Mouse (Mus musculus) kidney, adult 8-10 months (tissue): ENCODE data around the gene Sbno2.

Experiments used
- DNase-seq, 2 experiments: peaks; one replicate each; pipeline ENCODE4 v3.0.0; 2022

The Sbno2 gene

GRCm38 (mm10) chr10:80141786-80142529 lies 36.6 kb upstream of the Sbno2 start:
- DNase-seq: peak; percentile 96 to 97

GRCm38 (mm10) chr10:80141243-80141642 lies 35.9 kb upstream of the Sbno2 start:
- DNase-seq: peak; percentile 95 to 97

GRCm38 (mm10) chr10:80140666-80141035 lies 35.3 kb upstream of the Sbno2 start, which contains the start of gene Cbarp:
Gene Cbarp (minus strand): TSS chr10:80140835.
- no peak for DNase-seq

GRCm38 (mm10) chr10:80139975-80140665 lies 34.7 kb upstream of the Sbno2 start:
- no peak for DNase-seq

GRCm38 (mm10) chr10:80139439-80139775 lies 34.0 kb upstream of the Sbno2 start:
- no peak for DNase-seq

GRCm38 (mm10) chr10:80138553-80139438 lies 33.4 kb upstream of the Sbno2 start, which contains the start of gene Atp5d:
Gene Atp5d (plus strand): TSS chr10:80138632.
- DNase-seq: peak; percentile 52 to 60

- no peak for DNase-seq
Observed at GRCm38 (mm10) chr10:80137626-80138552, 32.5 kb upstream of the Sbno2 start.

- DNase-seq: no peak
Observed at GRCm38 (mm10) chr10:80136952-80137625, 31.7 kb upstream of the Sbno2 start.

- DNase-seq: no peak
Observed at GRCm38 (mm10) chr10:80136179-80136951, 31.0 kb upstream of the Sbno2 start.

- no peak for DNase-seq
Observed at GRCm38 (mm10) chr10:80135641-80136040, 30.3 kb upstream of the Sbno2 start.

- no peak for DNase-seq
Observed at GRCm38 (mm10) chr10:80135161-80135560, 29.8 kb upstream of the Sbno2 start.

GRCm38 (mm10) chr10:80134421-80134820 lies 29.1 kb upstream of the Sbno2 start:
- peak in 1 of 2 experiments; percentile 47 for DNase-seq

GRCm38 (mm10) chr10:80133226-80133849 lies 28.0 kb upstream of the Sbno2 start:
- peak in 1 of 2 experiments; percentile 47 for DNase-seq

GRCm38 (mm10) chr10:80131952-80132350 lies 26.6 kb upstream of the Sbno2 start:
- DNase-seq: no peak

- DNase-seq: no peak
Observed at GRCm38 (mm10) chr10:80131316-80131951, 26.1 kb upstream of the Sbno2 start.

- peak; percentile 79 to 80 for DNase-seq
Observed at GRCm38 (mm10) chr10:80130403-80131031, 25.1 kb upstream of the Sbno2 start.

GRCm38 (mm10) chr10:80129846-80130245 lies 24.5 kb upstream of the Sbno2 start:
- no peak for DNase-seq

- DNase-seq: no peak
Observed at GRCm38 (mm10) chr10:80127920-80128319, 22.5 kb upstream of the Sbno2 start.

GRCm38 (mm10) chr10:80123932-80124562 lies 18.7 kb upstream of the Sbno2 start:
- no peak for DNase-seq
